Mouse (Mus musculus): Measurements from ENCODE around the gene Sema3c.

GRCm38 (mm10) chr5:17647643-17648226, 73.7 kb downstream of the Sema3c start:
- TF ChIP-seq CTCF (conservative IDR thresholded peaks at IDR 0.05; ENCODE audit: insufficient read depth, insufficient read length, low read depth, low read length), result no peak
- TF ChIP-seq POLR2A (IDR thresholded peaks at IDR 0.05; ENCODE audit: low read depth, low read length), result no peak
